Mouse (Mus musculus): ENCODE results near the gene Ppm1l. TPM values are rescaled to one million over a fixed set of nuclear protein-coding genes. Genes with fewer than 3 reads are reported as not detected.

The Ppm1l gene
- polyA plus RNA-seq, 1 experiment from 2014 or later, result 23.8 TPM

- no peaks in the 10 kb centered on the region for H3K36me3 ChIP-seq
- H3K9me3 ChIP-seq, result no peaks in the 10 kb centered on the region
- no peak overlapping the region for H3K9ac ChIP-seq (replicated peaks)
- ATAC-seq (ENCODE audit: low FRiP score, low read depth), result no peak
- H3K27me3 ChIP-seq, result no peaks in the 10 kb centered on the region
- H3K4me3 ChIP-seq, result no peak overlapping the region
- no peaks in the 10 kb centered on the region for H3K4me1 ChIP-seq
- no peak overlapping the region for H3K4me2 ChIP-seq (replicated peaks)
- WGBS, result 84% methylated on average over 1 of the region's 1 CpGs
- H3K27ac ChIP-seq (replicated peaks), result no peak overlapping the region
These were observed 145.3 kb downstream of the Ppm1l start for GRCm38 (mm10) chr3:69461956-69462355.

- no peaks in the 10 kb centered on the region for H3K27me3 ChIP-seq
- H3K4me1 ChIP-seq, result peaks cover 30% of the 10 kb centered on the region
- no peak for ATAC-seq (ENCODE audit: low FRiP score, low read depth)
- no peaks in the 10 kb centered on the region for H3K36me3 ChIP-seq
- WGBS, result 96% methylated on average over 4 of the region's 4 CpGs
- H3K4me3 ChIP-seq, result no peak overlapping the region
- no peak overlapping the region for H3K4me2 ChIP-seq (replicated peaks)
- H3K9me3 ChIP-seq, result no peaks in the 10 kb centered on the region
- H3K27ac ChIP-seq (replicated peaks), result no peak overlapping the region
- no peak overlapping the region for H3K9ac ChIP-seq (replicated peaks)
These were observed 149.1 kb downstream of the Ppm1l start for GRCm38 (mm10) chr3:69465751-69466150.

GRCm38 (mm10) chr3:69468280-69469008 lies 151.8 kb downstream of the Ppm1l start:
- Histone ChIP-seq H3K4me3 (no peak overlapping the region), H3K9me3 (no peaks in the 10 kb centered on the region), H3K9ac (replicated peaks) (no peak overlapping the region), H3K4me2 (replicated peaks) (no peak overlapping the region), H3K27ac (replicated peaks) (no peak overlapping the region), H3K4me1 (peaks cover 32% of the 10 kb centered on the region), H3K36me3 (no peaks in the 10 kb centered on the region), H3K27me3 (no peaks in the 10 kb centered on the region)
- ATAC-seq (ENCODE audit: low FRiP score, low read depth), result 0 out of 2 replicates have a peak, but pooled peaks have one; percentile 20
- 47% methylated on average over 9 of the region's 9 CpGs for WGBS

GRCm38 (mm10) chr3:69469463-69470141 lies 152.9 kb downstream of the Ppm1l start:
- peak; percentile 59 for ATAC-seq (ENCODE audit: low FRiP score, low read depth)
- H3K27ac ChIP-seq (replicated peaks), result peak overlapping the region; percentile 39; the same call in 1 of the 2 replicates

GRCm38 (mm10) chr3:69470142-69470796 lies 153.6 kb downstream of the Ppm1l start:
- ATAC-seq (ENCODE audit: low FRiP score, low read depth), result peak; percentile 91

More at GRCm38 (mm10) chr3:69469463-69470141, 152.9 kb downstream of the Ppm1l start:
- Histone ChIP-seq H3K9me3 (0 out of 2 replicates have a peak, but pooled peaks cover 5% of the 10 kb centered on the region), H3K9ac (replicated peaks) (no peak overlapping the region), H3K4me2 (replicated peaks) (no peak overlapping the region; the same call in 1 of the 2 replicates), H3K27me3 (no peaks in the 10 kb centered on the region), H3K36me3 (no peaks in the 10 kb centered on the region), H3K4me3 (no peak overlapping the region), H3K4me1 (peaks cover 32% of the 10 kb centered on the region)
- 15% methylated on average over 5 of the region's 6 CpGs for WGBS

GRCm38 (mm10) chr3:69475850-69476450 lies 159.3 kb downstream of the Ppm1l start:
- Histone ChIP-seq H3K27ac (replicated peaks) (no peak overlapping the region), H3K4me3 (no peak overlapping the region), H3K27me3 (no peaks in the 10 kb centered on the region), H3K4me2 (replicated peaks) (no peak overlapping the region), H3K4me1 (peaks cover 12% of the 10 kb centered on the region), H3K9ac (replicated peaks) (no peak overlapping the region), H3K9me3 (0 out of 2 replicates have a peak, but pooled peaks cover 5% of the 10 kb centered on the region), H3K36me3 (no peaks in the 10 kb centered on the region)
- no peak for ATAC-seq (ENCODE audit: low FRiP score, low read depth)
- WGBS, result 77% methylated on average over 12 of the region's 12 CpGs

More at GRCm38 (mm10) chr3:69470142-69470796, 153.6 kb downstream of the Ppm1l start:
- Histone ChIP-seq H3K9me3 (0 out of 2 replicates have a peak, but pooled peaks cover 5% of the 10 kb centered on the region), H3K4me2 (replicated peaks) (no peak overlapping the region), H3K27me3 (no peaks in the 10 kb centered on the region), H3K36me3 (no peaks in the 10 kb centered on the region), H3K27ac (replicated peaks) (0 out of 2 replicates have a peak overlapping the region, but pooled peaks have one; percentile 39), H3K4me1 (peaks cover 32% of the 10 kb centered on the region), H3K9ac (replicated peaks) (no peak overlapping the region), H3K4me3 (no peak overlapping the region)
- WGBS, result 41% methylated on average over 11 of the region's 11 CpGs

- H3K4me2 ChIP-seq (replicated peaks), result no peak overlapping the region
- H3K4me1 ChIP-seq, result peaks cover 11% of the 10 kb centered on the region
- H3K27ac ChIP-seq (replicated peaks), result no peak overlapping the region
- no peaks in the 10 kb centered on the region for H3K36me3 ChIP-seq
- ATAC-seq (ENCODE audit: low FRiP score, low read depth), result no peak
- no peaks in the 10 kb centered on the region for H3K9me3 ChIP-seq
- no peak overlapping the region for H3K4me3 ChIP-seq
- WGBS, result 85% methylated on average over 3 of the region's 3 CpGs
- H3K27me3 ChIP-seq, result no peaks in the 10 kb centered on the region
- no peak overlapping the region for H3K9ac ChIP-seq (replicated peaks)
These were observed 163.3 kb downstream of the Ppm1l start for GRCm38 (mm10) chr3:69479937-69480336.

GRCm38 (mm10) chr3:69481835-69482234 lies 165.2 kb downstream of the Ppm1l start:
- Histone ChIP-seq H3K27ac (replicated peaks) (no peak overlapping the region), H3K4me3 (no peak overlapping the region), H3K4me2 (replicated peaks) (no peak overlapping the region), H3K27me3 (no peaks in the 10 kb centered on the region), H3K4me1 (peaks cover 11% of the 10 kb centered on the region), H3K9ac (replicated peaks) (no peak overlapping the region), H3K36me3 (no peaks in the 10 kb centered on the region), H3K9me3 (no peaks in the 10 kb centered on the region)
- peak; percentile 63 for ATAC-seq (ENCODE audit: low FRiP score, low read depth)
- 35% methylated on average over 4 of the region's 4 CpGs for WGBS

- ATAC-seq (ENCODE audit: low FRiP score, low read depth), result no peak
- H3K4me3 ChIP-seq, result no peak overlapping the region
- WGBS, result 86% methylated on average over 13 of the region's 13 CpGs
- H3K36me3 ChIP-seq, result no peaks in the 10 kb centered on the region
- H3K27me3 ChIP-seq, result no peaks in the 10 kb centered on the region
- H3K9ac ChIP-seq (replicated peaks), result no peak overlapping the region
- H3K27ac ChIP-seq (replicated peaks), result no peak overlapping the region
- no peak overlapping the region for H3K4me2 ChIP-seq (replicated peaks)
- no peaks in the 10 kb centered on the region for H3K9me3 ChIP-seq
- H3K4me1 ChIP-seq, result no peaks in the 10 kb centered on the region
These were observed 167.4 kb downstream of the Ppm1l start for GRCm38 (mm10) chr3:69484006-69484574.

GRCm38 (mm10) chr3:69484582-69484981 lies 167.9 kb downstream of the Ppm1l start:
- Histone ChIP-seq H3K9me3 (no peaks in the 10 kb centered on the region), H3K27me3 (no peaks in the 10 kb centered on the region), H3K4me1 (no peaks in the 10 kb centered on the region), H3K4me2 (replicated peaks) (no peak overlapping the region), H3K4me3 (no peak overlapping the region), H3K9ac (replicated peaks) (no peak overlapping the region), H3K27ac (replicated peaks) (no peak overlapping the region), H3K36me3 (no peaks in the 10 kb centered on the region)
- ATAC-seq (ENCODE audit: low FRiP score, low read depth), result no peak
- WGBS, result 77% methylated on average over 4 of the region's 4 CpGs

GRCm38 (mm10) chr3:69485347-69485746 lies 168.7 kb downstream of the Ppm1l start:
- no peaks in the 10 kb centered on the region for H3K4me1 ChIP-seq
- no peak overlapping the region for H3K4me2 ChIP-seq (replicated peaks)
- no peaks in the 10 kb centered on the region for H3K27me3 ChIP-seq
- H3K4me3 ChIP-seq, result no peak overlapping the region
- ATAC-seq (ENCODE audit: low FRiP score, low read depth), result no peak
- H3K9ac ChIP-seq (replicated peaks), result no peak overlapping the region
- no peaks in the 10 kb centered on the region for H3K9me3 ChIP-seq
- H3K36me3 ChIP-seq, result no peaks in the 10 kb centered on the region
- WGBS, result 95% methylated on average over 3 of the region's 3 CpGs
- H3K27ac ChIP-seq (replicated peaks), result no peak overlapping the region
